Mouse (Mus musculus) neural tube, embryonic 12.5 days (tissue): ENCODE data around the gene Gimap5. TPM values are rescaled to one million over a fixed set of nuclear protein-coding genes. Genes with fewer than 3 reads are reported as not detected.

Experiments used
- ATAC-seq: fragments of 200-750 bp; cut with Nextera tagmentation; 2 replicates; pipeline ENCODE4 v1.8.0; 2017; ENCODE audit warnings: low read depth, mild to moderate bottlenecking, moderate TSS enrichment, moderate library complexity; ENCODE audit not compliant: low FRiP score
- H3K27ac ChIP-seq: fragments of 300-500 bp; sonication (generic); 2 replicates; pipeline ENCODE4 v1.5.1; 2016
- H3K27me3 ChIP-seq: fragments of 300-500 bp; sonication (generic); replicated peaks from 2 replicates; pipeline ENCODE4 v1.6.1; 2016; ENCODE audit warnings: mild to moderate bottlenecking
- H3K36me3 ChIP-seq: fragments of 300-500 bp; sonication (generic); 2 replicates; pipeline ENCODE4 v1.6.1; 2016; ENCODE audit warnings: mild to moderate bottlenecking
- H3K4me1 ChIP-seq: fragments of 300-500 bp; sonication (generic); 2 replicates; pipeline ENCODE4 v1.6.1; 2016
- H3K4me2 ChIP-seq: fragments of 300-500 bp; sonication (generic); replicated peaks from 2 replicates; pipeline ENCODE4 v1.6.1; 2016; ENCODE audit warnings: mild to moderate bottlenecking
- H3K4me3 ChIP-seq: fragments of 300-500 bp; sonication (generic); 2 replicates; pipeline ENCODE4 v1.5.1; 2016
- H3K9ac ChIP-seq: fragments of 300-500 bp; sonication (generic); 2 replicates; pipeline ENCODE4 v1.6.1; 2016; ENCODE audit warnings: mild to moderate bottlenecking
- H3K9me3 ChIP-seq: fragments of 300-500 bp; sonication (generic); 2 replicates; pipeline ENCODE4 v1.6.1; 2016; ENCODE audit warnings: mild to moderate bottlenecking
- WGBS: fragments of 180-500 bp; shearing (Covaris S2); methylation state at CpG from one replicate; pipeline ENCODE4 v1.1.7; 2016; 5-methylcytosine and 5-hydroxymethylcytosine counted together
- polyA plus RNA-seq: library from polyadenylated mRNA; unstranded; fragments of >200 nt; fragmentation: Nextera tagmentation; extraction: Ambion mirVana; gene quantifications from 2 replicates; pipeline ENCODE4 v1.2.1, GENCODE M21; 2016

Gimap5 gene
- polyA plus RNA-seq, 1 experiment from 2014 or later = 1.8 TPM

DNA sequence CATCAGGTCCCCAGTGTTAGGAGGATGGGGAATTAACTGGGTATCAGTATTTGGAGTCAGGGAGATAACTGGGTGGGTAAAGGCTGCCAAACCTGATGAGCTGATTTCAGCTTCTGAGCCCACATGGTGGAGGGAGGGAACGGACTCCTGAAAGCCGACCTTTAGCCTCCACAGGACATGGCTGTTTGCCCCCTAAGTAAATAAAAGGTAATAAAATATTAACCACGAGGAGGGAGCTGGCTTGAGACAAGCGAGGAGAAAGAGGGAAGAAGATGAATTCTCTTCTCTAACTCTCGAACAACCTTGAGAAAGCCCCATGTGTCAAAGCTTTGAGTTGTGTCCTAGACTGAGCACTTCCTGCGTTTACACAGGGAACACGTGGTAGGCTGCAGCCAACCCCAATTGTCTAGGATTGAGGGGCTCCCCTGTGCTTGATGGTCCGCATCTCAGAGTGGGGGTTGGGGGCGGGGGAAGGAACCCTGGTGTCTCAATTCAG lies 4.2 kb upstream of the Gimap5 start:
- no peak overlapping the region for H3K27ac ChIP-seq
- peaks cover 30% of the 10 kb centered on the region for H3K27me3 ChIP-seq
- 21% methylated on average over 9 of the region's 9 CpGs for WGBS
- H3K36me3 ChIP-seq = no peaks in the 10 kb centered on the region
- H3K4me3 ChIP-seq = no peak overlapping the region
- ATAC-seq = 0 out of 2 replicates have a peak, but pooled peaks have one; percentile 25
- H3K4me2 ChIP-seq = peak overlapping the region; percentile 80; the same call in 1 of the 2 replicates
- H3K9ac ChIP-seq = no peak overlapping the region
- H3K9me3 ChIP-seq = no peaks in the 10 kb centered on the region
- H3K4me1 ChIP-seq = peaks cover 14% of the 10 kb centered on the region

DNA sequence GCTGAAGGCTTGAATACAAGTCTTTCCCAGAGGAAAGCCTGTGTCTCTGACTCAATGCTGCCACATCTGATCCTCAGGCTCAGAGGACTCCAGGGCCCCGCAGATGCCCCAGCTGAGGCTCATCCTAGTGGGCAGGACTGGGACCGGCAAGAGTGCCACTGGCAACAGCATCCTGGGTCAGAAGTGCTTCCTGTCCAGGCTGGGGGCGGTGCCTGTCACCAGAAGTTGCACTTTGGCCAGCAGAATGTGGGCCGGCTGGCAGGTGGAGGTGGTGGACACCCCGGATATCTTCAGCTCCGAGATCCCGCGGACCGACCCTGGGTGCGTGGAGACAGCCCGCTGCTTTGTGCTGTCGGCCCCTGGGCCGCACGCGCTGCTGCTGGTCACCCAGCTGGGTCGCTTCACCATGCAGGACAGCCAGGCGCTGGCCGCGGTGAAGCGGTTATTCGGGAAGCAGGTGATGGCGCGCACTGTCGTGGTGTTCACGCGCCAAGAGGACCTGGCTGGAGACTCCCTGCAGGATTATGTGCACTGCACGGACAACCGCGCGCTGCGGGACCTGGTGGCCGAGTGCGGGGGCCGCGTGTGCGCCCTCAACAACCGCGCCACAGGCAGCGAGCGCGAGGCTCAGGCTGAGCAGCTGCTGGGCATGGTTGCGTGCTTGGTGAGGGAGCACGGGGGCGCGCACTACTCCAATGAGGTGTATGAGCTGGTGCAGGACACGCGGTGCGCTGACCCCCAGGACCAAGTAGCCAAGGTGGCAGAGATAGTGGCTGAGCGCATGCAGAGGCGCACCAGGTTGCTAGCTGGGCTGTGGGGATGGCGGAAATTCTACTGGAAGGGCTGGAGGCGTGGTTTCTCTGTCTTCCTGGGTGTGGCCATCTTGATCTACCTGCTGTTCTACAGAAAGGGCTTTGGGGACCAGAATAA lies 3.3 kb upstream of the Gimap5 start:
- Histone ChIP-seq H3K27me3 (peaks cover 30% of the 10 kb centered on the region), H3K36me3 (no peaks in the 10 kb centered on the region), H3K27ac (no peak overlapping the region), H3K9me3 (no peaks in the 10 kb centered on the region), H3K4me1 (peaks cover 14% of the 10 kb centered on the region), H3K4me3 (peak overlapping the region; percentile 37), H3K4me2 (peak overlapping the region; percentile 80), H3K9ac (peak overlapping the region; percentile 49)
- WGBS = 2% methylated on average over 52 of the region's 52 CpGs
- ATAC-seq = peak; percentile 33; the same call in 1 of the 2 replicates

DNA sequence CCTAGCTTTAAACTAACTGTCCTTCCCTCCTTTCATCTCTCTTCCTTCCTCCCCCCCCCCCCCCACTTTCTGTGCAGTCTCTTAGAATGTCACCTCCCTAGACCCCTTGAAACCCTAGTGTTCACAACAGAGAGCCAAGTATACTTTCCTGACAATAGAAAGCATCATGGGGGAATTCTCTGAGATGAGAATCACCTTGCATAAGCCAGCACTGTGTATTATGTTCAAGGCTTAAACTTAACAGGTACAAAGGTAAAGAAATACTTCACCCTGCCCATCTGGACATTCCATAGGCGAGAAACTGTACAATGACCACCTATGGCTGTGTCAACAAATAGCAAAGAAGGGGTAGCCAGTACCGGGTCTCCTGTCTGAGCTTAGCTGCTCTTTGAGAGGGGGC lies 507 bp upstream of the Gimap5 start:
- WGBS = 69% methylated on average over 2 of the region's 2 CpGs
- H3K4me3 ChIP-seq = no peak overlapping the region
- H3K9me3 ChIP-seq = no peaks in the 10 kb centered on the region
- ATAC-seq = no peak
- no peaks in the 10 kb centered on the region for H3K36me3 ChIP-seq
- H3K4me1 ChIP-seq = peaks cover 14% of the 10 kb centered on the region
- H3K27me3 ChIP-seq = peaks cover 27% of the 10 kb centered on the region
- no peak overlapping the region for H3K4me2 ChIP-seq
- H3K27ac ChIP-seq = no peak overlapping the region
- H3K9ac ChIP-seq = no peak overlapping the region

DNA sequence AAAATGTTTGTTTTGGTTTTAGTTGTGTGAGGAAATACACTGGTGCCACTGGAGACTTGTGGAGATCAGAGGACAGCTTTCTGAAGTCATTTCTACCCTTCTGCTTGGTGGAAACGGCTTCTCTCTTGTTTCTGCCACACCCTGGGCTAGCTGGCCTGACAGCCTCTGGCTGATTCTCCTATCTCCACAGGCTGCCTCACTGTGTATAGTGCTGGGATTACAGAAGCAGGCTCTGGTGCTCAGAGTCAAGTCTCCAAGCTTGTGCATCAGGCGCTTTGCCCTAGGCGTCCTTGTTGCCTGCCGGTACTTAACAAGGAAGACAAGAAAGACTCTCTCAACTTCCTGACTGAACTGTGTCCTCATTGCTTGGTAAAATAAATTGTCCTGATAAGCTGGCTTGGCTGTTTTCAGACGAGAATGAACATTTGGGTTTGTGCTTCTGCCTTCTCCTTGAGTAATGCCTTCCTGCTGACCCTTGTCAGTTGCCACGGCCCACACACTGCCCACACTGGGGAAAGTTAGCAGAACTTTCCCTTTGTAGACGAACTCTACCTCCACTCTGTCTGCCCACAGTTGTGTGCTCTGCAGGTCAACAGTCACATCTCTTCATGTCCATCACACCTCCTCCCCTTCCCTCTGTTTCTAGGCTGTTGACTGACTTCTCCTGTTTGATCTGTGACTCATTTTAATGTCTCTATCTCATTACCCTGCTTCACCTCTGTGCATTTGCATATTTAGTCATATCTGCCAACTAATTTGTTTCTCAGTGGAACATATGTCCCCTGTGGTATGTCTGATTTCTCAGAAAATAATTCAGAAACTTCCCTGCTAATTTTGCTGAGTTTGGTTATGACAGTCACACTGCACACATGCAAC lies 1.3 kb downstream of the Gimap5 start:
- H3K4me3 ChIP-seq = no peak overlapping the region
- H3K4me1 ChIP-seq = peaks cover 7% of the 10 kb centered on the region
- H3K9me3 ChIP-seq = no peaks in the 10 kb centered on the region
- no peak for ATAC-seq
- H3K9ac ChIP-seq = no peak overlapping the region
- H3K27ac ChIP-seq = no peak overlapping the region
- H3K4me2 ChIP-seq = no peak overlapping the region
- 77% methylated on average over 7 of the region's 7 CpGs for whole genome bisulfite sequencing
- H3K36me3 ChIP-seq = no peaks in the 10 kb centered on the region
- H3K27me3 ChIP-seq = peaks cover 14% of the 10 kb centered on the region

DNA sequence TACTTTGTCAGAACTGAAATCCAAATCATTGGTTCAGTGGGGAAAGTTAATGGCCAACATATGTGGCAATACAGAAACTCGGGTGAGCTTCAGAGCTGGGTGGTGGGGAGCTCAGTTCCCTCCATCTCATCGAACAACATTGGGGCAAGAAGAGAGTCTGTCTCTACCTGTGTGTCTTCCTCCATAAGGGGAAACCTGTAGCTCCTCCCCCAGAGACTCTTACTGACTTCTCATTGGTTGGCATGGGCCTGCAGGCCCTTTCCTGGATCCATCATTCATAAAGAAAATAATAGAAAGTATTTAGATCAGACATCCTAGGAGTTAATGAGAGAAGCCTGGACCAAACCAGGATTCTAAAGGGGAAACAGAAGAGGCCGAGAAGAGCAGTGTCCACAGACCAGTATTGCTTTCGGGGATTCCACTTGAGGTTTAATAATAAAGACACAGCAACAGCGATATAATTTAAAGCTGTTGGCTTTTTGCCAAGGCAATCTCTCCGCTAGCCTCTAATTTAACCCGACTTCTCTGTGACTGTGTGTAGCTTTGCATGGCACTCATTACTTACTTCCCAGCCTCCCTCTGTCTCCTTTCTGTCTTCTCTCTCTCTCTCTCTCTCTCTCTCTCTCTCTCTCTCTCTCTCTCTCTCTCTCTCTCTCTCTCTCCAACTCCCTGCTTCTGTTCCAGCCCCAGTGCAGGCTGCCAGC lies 17.7 kb downstream of the Gimap5 start:
- Histone ChIP-seq H3K27ac (no peak overlapping the region), H3K4me3 (no peak overlapping the region), H3K9me3 (0 out of 2 replicates have a peak, but pooled peaks cover 3% of the 10 kb centered on the region), H3K9ac (no peak overlapping the region), H3K4me1 (no peaks in the 10 kb centered on the region), H3K36me3 (no peaks in the 10 kb centered on the region), H3K27me3 (no peaks in the 10 kb centered on the region), H3K4me2 (no peak overlapping the region)
- ATAC-seq = no peak
- WGBS = 77% methylated on average over 7 of the region's 7 CpGs

DNA sequence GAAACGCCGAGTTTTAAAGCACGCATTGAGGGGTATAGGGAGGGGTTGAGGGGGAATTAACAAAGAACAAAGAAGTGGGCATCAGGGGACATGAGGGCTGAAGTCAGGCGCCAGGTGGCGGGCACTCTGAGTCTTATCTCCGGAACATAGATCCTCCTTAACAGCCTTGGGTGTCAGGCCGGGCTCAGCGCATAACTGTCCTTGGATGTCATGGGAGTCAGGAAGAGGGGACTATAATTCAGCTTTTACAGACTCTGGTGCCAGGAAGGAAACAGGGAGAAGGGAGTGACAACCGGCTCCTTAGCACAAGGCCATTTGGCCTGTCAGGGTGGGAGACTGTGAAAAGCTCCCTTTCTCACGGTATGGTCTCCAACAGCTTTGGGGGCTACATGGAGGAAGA lies 18.5 kb downstream of the Gimap5 start:
- H3K4me3 ChIP-seq = no peak overlapping the region
- no peak for ATAC-seq
- WGBS = 93% methylated on average over 10 of the region's 10 CpGs

DNA sequence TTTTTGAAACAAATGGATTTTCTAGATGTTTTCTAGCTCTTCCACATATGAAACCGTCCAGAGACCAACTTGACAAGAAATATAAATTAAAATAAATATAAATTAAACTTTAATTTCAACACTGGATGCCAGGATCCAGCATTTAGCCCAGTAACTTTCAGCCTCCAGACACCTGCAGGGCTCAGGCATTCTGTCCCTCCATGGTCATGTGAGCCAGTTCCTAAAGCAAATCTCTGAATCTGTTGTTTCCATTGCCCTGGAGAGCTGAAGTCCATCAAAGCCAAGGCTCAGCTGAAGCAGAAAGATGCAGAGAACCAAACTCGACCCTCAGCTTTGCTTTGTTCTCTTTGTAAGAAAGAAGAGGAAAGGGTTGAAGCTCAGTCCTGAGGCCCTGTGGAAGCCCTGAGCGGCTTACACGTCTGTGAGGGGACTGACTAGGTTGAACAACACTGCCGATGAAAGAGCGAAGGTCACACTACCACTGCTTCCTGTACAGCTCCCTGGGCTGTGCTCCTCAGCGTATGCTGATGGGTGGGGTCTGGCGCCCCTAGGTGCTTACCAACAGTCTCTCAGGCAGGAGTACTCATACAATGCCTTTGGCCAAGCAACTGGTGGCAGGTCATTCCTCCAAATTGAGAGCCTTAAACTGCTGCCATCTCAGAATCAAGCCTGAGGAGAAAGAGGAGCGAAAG lies 22.3 kb downstream of the Gimap5 start:
- no peak for ATAC-seq
- H3K4me1 ChIP-seq = no peaks in the 10 kb centered on the region
- WGBS = 77% methylated on average over 9 of the region's 9 CpGs

More for the DNA sequence above, 18.5 kb downstream of the Gimap5 start:
- Histone ChIP-seq H3K4me2 (no peak overlapping the region), H3K9me3 (0 out of 2 replicates have a peak, but pooled peaks cover 3% of the 10 kb centered on the region), H3K27me3 (no peaks in the 10 kb centered on the region), H3K36me3 (no peaks in the 10 kb centered on the region), H3K9ac (no peak overlapping the region), H3K27ac (no peak overlapping the region), H3K4me1 (no peaks in the 10 kb centered on the region)

DNA sequence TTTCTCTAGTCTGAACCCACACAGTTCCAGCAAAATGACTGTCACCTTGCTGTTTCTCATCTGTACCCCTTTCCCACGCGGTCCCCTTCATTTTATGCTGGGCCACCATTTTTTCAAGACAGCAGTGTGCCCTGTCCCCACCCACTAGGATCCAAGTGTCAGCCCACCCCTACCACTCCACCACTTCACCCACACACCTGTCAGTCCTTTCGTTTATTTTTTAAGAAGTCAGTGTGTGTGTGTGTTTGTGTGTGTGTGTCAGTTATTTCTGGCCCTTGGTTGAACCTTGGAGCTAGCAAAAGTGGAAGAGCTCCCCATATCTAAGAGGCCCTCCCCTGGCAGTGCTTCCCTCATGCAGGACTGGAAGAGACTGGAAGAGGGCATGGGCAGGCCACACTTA lies 22.9 kb downstream of the Gimap5 start:
- ATAC-seq = no peak

More for the DNA sequence above, 22.3 kb downstream of the Gimap5 start:
- Histone ChIP-seq H3K9me3 (0 out of 2 replicates have a peak, but pooled peaks cover 3% of the 10 kb centered on the region), H3K4me3 (no peak overlapping the region), H3K9ac (no peak overlapping the region), H3K27ac (no peak overlapping the region), H3K4me2 (no peak overlapping the region), H3K36me3 (no peaks in the 10 kb centered on the region), H3K27me3 (no peaks in the 10 kb centered on the region)

DNA sequence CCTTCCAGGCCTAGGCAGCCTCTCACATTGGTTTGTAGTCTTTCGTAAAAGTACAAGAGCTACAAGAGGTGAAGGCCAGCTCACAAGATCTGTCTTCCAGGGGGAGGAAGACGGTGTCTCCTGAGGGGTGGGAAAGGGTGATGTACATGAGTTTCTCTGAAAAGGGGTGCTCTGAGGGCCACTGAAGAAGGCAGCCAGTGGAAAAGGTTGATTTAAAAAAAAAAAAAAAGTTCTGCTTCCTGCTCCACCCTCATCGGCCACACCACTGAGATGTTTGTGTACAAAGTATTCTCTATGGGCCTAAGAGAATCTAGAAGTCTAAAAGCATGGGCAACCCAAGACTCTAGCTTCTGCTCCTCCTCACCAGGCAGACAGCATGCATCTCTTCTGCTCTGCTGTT lies 24.7 kb downstream of the Gimap5 start, which contains the start of gene Gimap3:
Gimap3 (minus strand) TSS at position 156 of the 400 bp plus-strand sequence.
- H3K4me1 ChIP-seq = no peaks in the 10 kb centered on the region
- no peak within 1 kb of the TSS for H3K4me2 ChIP-seq
- no peak for ATAC-seq
- no peaks in the 10 kb centered on the region for H3K36me3 ChIP-seq
- H3K27ac ChIP-seq = no peak within 1 kb of the TSS
- H3K9ac ChIP-seq = no peak within 1 kb of the TSS
- WGBS = 89% methylated on average over 3 of the region's 3 CpGs
- no peaks in the 10 kb centered on the region for H3K9me3 ChIP-seq
- H3K4me3 ChIP-seq = no peak within 1 kb of the TSS
- H3K27me3 ChIP-seq = no peaks in the 10 kb centered on the region

More for the DNA sequence above, 22.9 kb downstream of the Gimap5 start:
- H3K36me3 ChIP-seq = no peaks in the 10 kb centered on the region
- H3K9ac ChIP-seq = no peak overlapping the region
- WGBS = 93% methylated on average over 3 of the region's 3 CpGs
- 0 out of 2 replicates have a peak, but pooled peaks cover 3% of the 10 kb centered on the region for H3K9me3 ChIP-seq
- H3K27ac ChIP-seq = no peak overlapping the region
- H3K4me3 ChIP-seq = no peak overlapping the region
- no peaks in the 10 kb centered on the region for H3K4me1 ChIP-seq
- no peak overlapping the region for H3K4me2 ChIP-seq
- H3K27me3 ChIP-seq = no peaks in the 10 kb centered on the region

DNA sequence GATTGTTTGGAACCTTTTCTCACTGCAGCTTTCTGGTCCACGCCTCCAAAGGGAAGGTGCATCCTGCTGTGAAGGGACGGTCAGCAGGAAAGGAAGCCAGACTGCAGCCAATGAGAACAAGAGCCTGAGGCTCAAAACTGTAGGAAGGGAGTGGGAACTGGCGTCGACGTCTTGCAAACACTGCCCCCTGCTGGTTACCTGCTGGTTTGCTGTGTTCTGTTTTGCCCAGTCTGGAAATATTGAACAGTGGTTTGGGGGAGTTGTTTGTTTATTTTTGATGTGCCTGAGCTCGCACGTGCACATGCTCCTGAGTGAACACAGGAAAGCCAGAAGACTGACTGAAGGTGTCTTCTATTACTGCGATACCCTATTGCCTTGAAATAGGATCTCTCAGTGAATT lies 26.0 kb downstream of the Gimap5 start:
- WGBS = 12% methylated on average over 8 of the region's 8 CpGs
- no peak overlapping the region for H3K4me2 ChIP-seq

DNA sequence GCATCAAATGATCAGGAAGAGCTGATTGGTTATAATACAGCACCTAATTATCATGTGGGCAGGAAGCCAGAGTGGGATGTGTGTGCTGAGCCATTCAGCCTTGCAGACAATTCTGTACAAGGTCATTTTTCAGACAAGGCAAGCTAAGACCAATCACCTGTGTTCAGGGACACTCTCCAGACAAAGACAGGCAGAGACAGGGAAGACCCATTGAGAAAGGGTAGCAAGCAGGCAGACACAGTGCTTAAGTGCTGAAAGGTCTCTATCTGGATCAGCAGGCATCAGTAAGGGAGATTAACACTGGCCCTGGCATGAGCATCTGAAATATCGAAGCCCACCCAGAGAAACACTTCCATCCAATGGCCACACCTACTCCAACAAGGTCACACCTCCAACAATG lies 38.4 kb downstream of the Gimap5 start:
- no peaks in the 10 kb centered on the region for H3K9me3 ChIP-seq
- H3K36me3 ChIP-seq = no peaks in the 10 kb centered on the region
- H3K4me3 ChIP-seq = no peak overlapping the region
- WGBS = 90% methylated on average over 1 of the region's 1 CpGs
- H3K27ac ChIP-seq = no peak overlapping the region
- no peak overlapping the region for H3K4me2 ChIP-seq
- no peaks in the 10 kb centered on the region for H3K27me3 ChIP-seq
- no peak overlapping the region for H3K9ac ChIP-seq
- ATAC-seq = no peak
- no peaks in the 10 kb centered on the region for H3K4me1 ChIP-seq

More for the DNA sequence above, 26.0 kb downstream of the Gimap5 start:
- H3K4me1 ChIP-seq = no peaks in the 10 kb centered on the region
- no peak overlapping the region for H3K9ac ChIP-seq
- H3K9me3 ChIP-seq = no peaks in the 10 kb centered on the region
- H3K36me3 ChIP-seq = no peaks in the 10 kb centered on the region
- H3K4me3 ChIP-seq = no peak overlapping the region
- ATAC-seq = 0 out of 2 replicates have a peak, but pooled peaks have one; percentile 44
- H3K27ac ChIP-seq = no peak overlapping the region
- H3K27me3 ChIP-seq = no peaks in the 10 kb centered on the region
